Mouse (Mus musculus): ENCODE measurements around the gene Tsacc. TPM values are rescaled to one million over a fixed set of nuclear protein-coding genes. Genes with fewer than 3 reads are reported as not detected.
"Not testable (repeated sequence)": the region's sequence is repeated elsewhere in the genome, so short reads cannot be mapped to it uniquely, and the experiment has no call there.

The Tsacc gene
- polyA plus RNA-seq, 1 experiment from 2014 or later = 13.3 TPM

DNA sequence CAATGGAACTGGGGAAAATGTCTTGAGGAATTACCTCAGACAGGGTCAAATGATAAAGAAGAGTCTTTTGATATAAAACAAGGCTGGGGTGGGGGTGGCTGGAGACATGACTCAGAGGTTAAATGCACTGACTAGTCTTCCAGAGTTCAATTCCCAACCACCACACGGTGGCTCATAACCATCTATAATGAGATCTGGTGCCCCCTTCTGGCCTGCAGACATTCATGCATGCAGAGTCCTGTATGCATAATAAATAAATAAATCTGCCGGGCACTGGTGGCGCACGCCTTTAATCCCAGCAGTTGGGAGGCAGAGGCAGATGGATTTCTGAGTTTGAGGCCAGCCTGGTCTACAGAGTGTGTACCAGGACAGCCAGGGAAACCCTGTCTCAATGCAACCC lies 4.8 kb downstream of the Tsacc start:
- Histone ChIP-seq H3K4me1 (replicated peaks; ENCODE audit: control insufficient read depth, insufficient read depth, low read length) (peaks cover 7% of the 10 kb centered on the region; the same call in 1 of the 2 replicates), H3K4me3 (ENCODE audit: low read depth, low read length) (no peak overlapping the region), H3K9me3 (ENCODE audit: control insufficient read depth, low read length) (no peaks in the 10 kb centered on the region), H3K36me3 (ENCODE audit: control insufficient read depth, insufficient read depth, low read length) (no peaks in the 10 kb centered on the region), H3K27me3 (replicated peaks; ENCODE audit: control insufficient read depth, insufficient read depth, low read length) (no peaks in the 10 kb centered on the region), H3K27ac (ENCODE audit: low read depth) (no peak overlapping the region), H3K4me2 (ENCODE audit: low read length) (no peak overlapping the region), H3K9ac (ENCODE audit: low read length) (no peak overlapping the region)
- no peak for ATAC-seq (replicated peaks; ENCODE audit: low FRiP score, low TSS enrichment, low read depth)
- no peak for DNase-seq (ENCODE audit: low spot score)
- 54% methylated on average over 4 of the region's 4 CpGs for WGBS

DNA sequence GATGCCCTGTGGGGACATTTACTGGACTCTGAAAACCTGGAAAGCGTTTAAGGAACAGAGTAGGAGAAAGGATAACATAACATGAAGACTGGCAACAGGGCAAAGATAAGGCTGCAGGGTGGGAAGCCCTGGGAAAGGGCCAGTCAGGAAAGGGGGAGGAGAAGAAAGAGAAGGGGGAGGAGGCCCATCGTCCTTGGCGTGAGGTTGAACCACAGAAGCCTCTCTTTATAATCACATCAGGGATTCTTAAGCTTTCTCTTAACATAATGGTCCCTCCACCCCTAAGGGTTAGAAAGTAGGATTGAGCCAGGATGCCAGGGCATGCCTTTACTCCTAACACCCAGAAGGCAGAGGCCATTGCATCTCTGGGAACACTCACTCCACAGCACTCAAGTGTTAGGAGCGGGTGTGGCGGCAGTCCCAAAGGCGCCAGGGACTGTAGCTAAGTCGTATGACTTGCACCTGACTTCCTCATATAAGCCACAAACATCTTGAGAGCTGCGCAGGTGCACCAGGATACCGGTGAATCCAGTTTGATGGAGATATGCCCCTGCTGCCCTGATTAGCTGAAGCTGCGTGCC lies 8.6 kb downstream of the Tsacc start:
- 81% methylated on average over 8 of the region's 10 CpGs for WGBS
- not testable (repeated sequence) for DNase-seq (ENCODE audit: low spot score); H3K27ac ChIP-seq (ENCODE audit: low read depth); H3K9me3 ChIP-seq (ENCODE audit: control insufficient read depth, low read length); H3K4me1 ChIP-seq (replicated peaks; ENCODE audit: control insufficient read depth, insufficient read depth, low read length); ATAC-seq (replicated peaks; ENCODE audit: low FRiP score, low TSS enrichment, low read depth); H3K9ac ChIP-seq (ENCODE audit: low read length); H3K4me2 ChIP-seq (ENCODE audit: low read length); H3K36me3 ChIP-seq (ENCODE audit: control insufficient read depth, insufficient read depth, low read length); H3K27me3 ChIP-seq (replicated peaks; ENCODE audit: control insufficient read depth, insufficient read depth, low read length); H3K4me3 ChIP-seq (ENCODE audit: low read depth, low read length)

GRCm38 (mm10) chr3:88287110-88287509 lies 9.7 kb downstream of the Tsacc start, which contains the start of gene Gm38392:
Gm38392 (minus strand) TSS chr3:88287210.
- Histone ChIP-seq H3K27me3 (replicated peaks; ENCODE audit: control insufficient read depth, insufficient read depth, low read length) (no peaks in the 10 kb centered on the region), H3K4me2 (ENCODE audit: low read length) (no peak within 1 kb of the TSS), H3K9me3 (ENCODE audit: control insufficient read depth, low read length) (no peaks in the 10 kb centered on the region), H3K27ac (ENCODE audit: low read depth) (no peak within 1 kb of the TSS), H3K4me1 (replicated peaks; ENCODE audit: control insufficient read depth, insufficient read depth, low read length) (no peaks in the 10 kb centered on the region), H3K9ac (ENCODE audit: low read length) (no peak within 1 kb of the TSS), H3K4me3 (ENCODE audit: low read depth, low read length) (no peak within 1 kb of the TSS), H3K36me3 (ENCODE audit: control insufficient read depth, insufficient read depth, low read length) (no peaks in the 10 kb centered on the region)
- ATAC-seq (replicated peaks; ENCODE audit: low FRiP score, low TSS enrichment, low read depth) (no peak), DNase-seq (ENCODE audit: low spot score) (no peak)
- 91% methylated on average over 4 of the region's 4 CpGs for WGBS

DNA sequence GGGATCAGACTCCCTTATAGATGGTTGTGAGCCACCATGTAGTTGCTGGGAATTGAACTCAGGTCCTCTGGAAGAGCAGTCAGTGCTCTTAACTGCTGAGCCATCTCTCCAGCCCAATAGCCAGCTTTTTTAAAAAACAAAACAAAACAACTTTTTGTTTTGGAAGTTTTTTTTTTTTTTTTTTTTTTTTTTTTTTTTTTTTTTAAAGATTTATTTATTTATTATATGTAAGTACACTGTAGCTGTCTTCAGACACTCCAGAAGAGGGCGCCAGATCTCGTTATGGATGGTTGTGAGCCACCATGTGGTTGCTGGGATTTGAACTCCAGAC lies 11.3 kb downstream of the Tsacc start:
- H3K36me3 ChIP-seq (ENCODE audit: control insufficient read depth, insufficient read depth, low read length); H3K4me1 ChIP-seq (replicated peaks; ENCODE audit: control insufficient read depth, insufficient read depth, low read length); H3K9ac ChIP-seq (ENCODE audit: low read length); H3K9me3 ChIP-seq (ENCODE audit: control insufficient read depth, low read length); DNase-seq (ENCODE audit: low spot score); H3K27ac ChIP-seq (ENCODE audit: low read depth); ATAC-seq (replicated peaks; ENCODE audit: low FRiP score, low TSS enrichment, low read depth); H3K4me3 ChIP-seq (ENCODE audit: low read depth, low read length); H3K4me2 ChIP-seq (ENCODE audit: low read length); H3K27me3 ChIP-seq (replicated peaks; ENCODE audit: control insufficient read depth, insufficient read depth, low read length): not testable (repeated sequence)
- no CpG with 5 or more reads among the region's 2 CpGs for WGBS

DNA sequence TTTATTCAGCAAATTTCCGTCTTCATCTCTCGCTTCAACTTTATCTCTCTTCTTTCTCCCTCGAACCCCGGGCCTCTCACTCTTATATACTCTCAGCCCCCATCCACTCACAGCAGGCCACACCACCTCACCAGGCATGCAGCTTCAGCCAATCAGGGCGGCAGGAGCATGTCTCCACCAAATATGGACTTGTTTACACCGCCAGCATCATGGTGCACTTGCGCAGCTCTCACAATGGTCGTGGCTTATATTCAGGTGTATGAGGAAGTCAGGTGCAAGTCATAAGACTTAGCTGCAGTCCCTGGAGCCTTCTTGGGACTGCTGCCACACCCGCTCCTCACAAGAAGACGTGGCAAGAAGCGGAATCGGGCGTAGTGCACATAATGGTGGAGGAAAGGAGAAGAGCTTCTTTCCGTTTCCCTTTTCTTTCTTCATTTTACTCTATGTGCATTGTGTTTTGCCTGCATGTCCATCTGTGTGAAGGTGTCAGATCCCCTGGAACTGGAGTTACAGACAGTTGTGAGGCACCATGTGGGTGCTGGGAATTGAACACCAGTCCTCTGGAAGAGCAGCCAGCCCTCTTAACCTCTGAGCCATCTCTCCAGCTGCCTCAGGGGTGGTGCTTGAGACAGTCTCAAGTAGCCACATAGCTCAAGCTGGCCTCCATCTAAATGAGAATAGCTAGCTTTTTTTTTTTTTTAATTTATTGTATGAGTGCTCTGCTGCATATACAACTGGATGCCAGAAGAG lies 11.8 kb downstream of the Tsacc start:
- H3K9me3 ChIP-seq (ENCODE audit: control insufficient read depth, low read length); H3K36me3 ChIP-seq (ENCODE audit: control insufficient read depth, insufficient read depth, low read length); H3K4me3 ChIP-seq (ENCODE audit: low read depth, low read length); ATAC-seq (replicated peaks; ENCODE audit: low FRiP score, low TSS enrichment, low read depth); H3K4me2 ChIP-seq (ENCODE audit: low read length); H3K27ac ChIP-seq (ENCODE audit: low read depth); DNase-seq (ENCODE audit: low spot score); H3K9ac ChIP-seq (ENCODE audit: low read length); H3K27me3 ChIP-seq (replicated peaks; ENCODE audit: control insufficient read depth, insufficient read depth, low read length); H3K4me1 ChIP-seq (replicated peaks; ENCODE audit: control insufficient read depth, insufficient read depth, low read length): not testable (repeated sequence)
- 96% methylated on average over 14 of the region's 14 CpGs for WGBS

- H3K36me3 ChIP-seq (ENCODE audit: control insufficient read depth, insufficient read depth, low read length); H3K9ac ChIP-seq (ENCODE audit: low read length); H3K27me3 ChIP-seq (replicated peaks; ENCODE audit: control insufficient read depth, insufficient read depth, low read length); H3K27ac ChIP-seq (ENCODE audit: low read depth); H3K4me1 ChIP-seq (replicated peaks; ENCODE audit: control insufficient read depth, insufficient read depth, low read length); H3K4me3 ChIP-seq (ENCODE audit: low read depth, low read length); H3K9me3 ChIP-seq (ENCODE audit: control insufficient read depth, low read length); DNase-seq (ENCODE audit: low spot score); H3K4me2 ChIP-seq (ENCODE audit: low read length); ATAC-seq (replicated peaks; ENCODE audit: low FRiP score, low TSS enrichment, low read depth): not testable (repeated sequence)
- WGBS = 74% methylated on average over 11 of the region's 11 CpGs
These were observed 15.5 kb downstream of the Tsacc start for GRCm38 (mm10) chr3:88281141-88281916.

GRCm38 (mm10) chr3:88280035-88280434 lies 16.8 kb downstream of the Tsacc start:
- Histone ChIP-seq H3K9ac (ENCODE audit: low read length) (no peak overlapping the region), H3K27me3 (replicated peaks; ENCODE audit: control insufficient read depth, insufficient read depth, low read length) (no peaks in the 10 kb centered on the region), H3K4me3 (ENCODE audit: low read depth, low read length) (no peak overlapping the region), H3K9me3 (ENCODE audit: control insufficient read depth, low read length) (no peaks in the 10 kb centered on the region), H3K27ac (ENCODE audit: low read depth) (no peak overlapping the region), H3K4me1 (replicated peaks; ENCODE audit: control insufficient read depth, insufficient read depth, low read length) (no peaks in the 10 kb centered on the region), H3K36me3 (ENCODE audit: control insufficient read depth, insufficient read depth, low read length) (no peaks in the 10 kb centered on the region), H3K4me2 (ENCODE audit: low read length) (no peak overlapping the region)
- WGBS = 94% methylated on average over 2 of the region's 2 CpGs
- ATAC-seq (replicated peaks; ENCODE audit: low FRiP score, low TSS enrichment, low read depth) (no peak), DNase-seq (ENCODE audit: low spot score) (no peak)

DNA sequence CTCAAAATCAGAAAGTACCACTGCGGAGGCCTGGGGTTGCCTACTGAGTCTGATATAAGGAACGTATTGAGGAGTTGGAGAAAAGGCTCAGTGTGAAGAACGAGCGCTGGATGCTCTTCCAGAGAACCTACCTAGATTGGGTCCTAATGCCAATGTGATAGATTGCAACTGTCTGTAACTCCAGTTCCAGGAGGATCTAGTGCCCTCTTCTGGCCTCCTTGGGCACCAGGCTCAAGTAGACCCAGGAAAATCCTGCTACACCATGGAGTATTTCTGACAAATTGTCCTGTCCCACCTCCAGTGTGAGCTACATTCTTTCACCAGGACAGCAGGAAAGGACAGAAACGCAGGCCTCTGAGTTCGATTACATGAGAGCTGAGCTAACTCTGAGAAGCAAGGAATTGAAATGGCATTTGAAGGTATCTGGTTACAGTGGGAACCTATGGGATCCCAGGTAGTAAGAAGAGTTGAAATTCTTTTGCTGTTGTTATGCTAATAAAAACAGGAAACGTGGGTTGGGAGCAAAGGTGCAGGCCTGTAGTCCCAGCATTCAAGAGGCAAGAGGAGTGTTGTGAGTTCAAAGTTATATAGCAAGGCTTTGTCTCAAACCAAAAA lies 20.2 kb downstream of the Tsacc start:
- H3K27ac ChIP-seq (ENCODE audit: low read depth) = no peak overlapping the region
- no peaks in the 10 kb centered on the region for H3K27me3 ChIP-seq (replicated peaks; ENCODE audit: control insufficient read depth, insufficient read depth, low read length)
- no peaks in the 10 kb centered on the region for H3K36me3 ChIP-seq (ENCODE audit: control insufficient read depth, insufficient read depth, low read length)
- H3K4me2 ChIP-seq (ENCODE audit: low read length) = no peak overlapping the region
- WGBS = 44% methylated on average over 7 of the region's 7 CpGs
- no peak for ATAC-seq (replicated peaks; ENCODE audit: low FRiP score, low TSS enrichment, low read depth)
- no peak overlapping the region for H3K9ac ChIP-seq (ENCODE audit: low read length)
- DNase-seq (ENCODE audit: low spot score) = no peak
- no peaks in the 10 kb centered on the region for H3K4me1 ChIP-seq (replicated peaks; ENCODE audit: control insufficient read depth, insufficient read depth, low read length)
- H3K4me3 ChIP-seq (ENCODE audit: low read depth, low read length) = no peak overlapping the region
- H3K9me3 ChIP-seq (ENCODE audit: control insufficient read depth, low read length) = no peaks in the 10 kb centered on the region

All from intestine, embryonic 14.5 days (tissue).